Mouse (Mus musculus): ENCODE measurements at regions not wholly inside any gene's neighbourhood (a gene's known extent, or its start where the extent isn't known, plus 50 kb on each side); places are given as distances from the start of the nearest gene placed in this dataset.

- DNase-seq, result peak in 1 of 2 experiments; percentile 7
Observed at GRCm38 (mm10) chr4:105565796-105566195, 223.9 kb upstream of the Gm12728 start.

- no peak for DNase-seq
Observed at GRCm38 (mm10) chr4:105566513-105567457, 222.9 kb upstream of the Gm12728 start.

GRCm38 (mm10) chr4:105569671-105570070 is 220.0 kb upstream of the Gm12728 start:
- no peak for DNase-seq

DNA sequence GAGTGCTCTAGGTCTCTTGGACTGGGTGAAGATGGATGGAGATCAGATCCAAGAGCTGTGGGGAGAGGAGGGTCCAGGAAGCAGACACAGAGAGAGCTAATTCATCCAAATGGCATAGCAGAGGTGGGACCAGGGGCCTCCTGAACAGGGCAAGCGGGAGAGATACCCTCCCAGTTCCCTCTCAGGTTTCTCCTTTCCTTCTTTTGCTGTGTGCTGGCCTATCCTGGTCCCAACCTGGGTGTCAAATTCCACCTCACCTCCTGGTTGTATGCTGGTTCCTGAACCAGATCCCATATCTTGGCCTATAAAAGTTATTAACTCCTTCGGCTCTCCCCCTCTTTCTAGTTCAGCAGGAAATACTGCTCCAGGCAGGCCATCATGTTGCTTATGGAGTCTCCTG is 214.1 kb upstream of the Gm12728 start:
- DNase-seq, result no peak

GRCm38 (mm10) chr4:105580987-105581386 is 208.7 kb upstream of the Gm12728 start:
- no peak for DNase-seq

DNA sequence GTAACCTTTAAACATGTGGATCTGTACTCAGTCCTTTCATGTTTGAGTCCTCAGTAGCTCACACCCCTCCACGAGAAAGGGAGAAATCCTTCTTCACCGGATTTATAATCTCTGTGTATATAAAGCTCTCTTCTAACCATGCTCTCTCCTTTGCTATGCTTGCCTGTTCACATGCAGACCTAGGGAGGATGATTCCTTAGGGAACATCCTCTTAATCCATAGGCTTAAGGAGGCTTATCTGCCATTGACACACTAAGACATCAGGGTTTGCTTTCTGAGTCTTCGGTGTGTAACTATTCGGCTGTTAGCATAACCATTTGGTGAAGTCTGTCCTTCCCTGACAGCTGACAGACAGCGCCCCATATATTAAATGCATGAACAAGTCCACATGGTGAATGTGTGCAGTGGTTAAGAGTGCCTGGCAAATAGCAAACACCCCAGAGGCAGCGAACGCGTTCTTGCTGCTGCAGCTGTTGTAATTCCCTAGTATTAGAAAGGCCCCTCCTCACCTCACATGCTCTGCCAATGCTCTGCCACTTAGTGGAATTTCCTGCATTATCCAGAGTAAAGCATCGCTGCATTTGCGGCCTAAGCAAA is 205.2 kb upstream of the Gm12728 start:
- DNase-seq, result no peak

DNA sequence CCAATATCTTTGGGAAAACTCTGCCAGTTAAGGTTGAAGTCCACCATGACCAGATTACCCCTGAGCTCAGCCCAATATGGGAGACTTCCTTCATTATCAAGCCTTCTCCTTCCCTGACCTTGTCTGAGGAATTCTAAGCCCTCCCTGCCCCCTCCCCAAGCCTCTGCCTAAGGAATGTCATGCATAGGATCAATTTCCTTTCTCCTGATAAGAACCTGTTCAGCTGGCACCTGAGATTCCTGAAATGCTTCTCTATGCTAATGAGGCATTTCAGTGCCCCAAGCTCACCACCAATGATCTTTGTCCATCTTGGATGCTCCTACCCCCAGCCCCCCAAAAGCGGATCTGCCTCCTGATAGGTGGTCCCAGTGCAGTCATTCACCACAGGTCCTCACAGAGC is 186.0 kb upstream of the Gm12728 start:
- DNase-seq, result no peak

DNA sequence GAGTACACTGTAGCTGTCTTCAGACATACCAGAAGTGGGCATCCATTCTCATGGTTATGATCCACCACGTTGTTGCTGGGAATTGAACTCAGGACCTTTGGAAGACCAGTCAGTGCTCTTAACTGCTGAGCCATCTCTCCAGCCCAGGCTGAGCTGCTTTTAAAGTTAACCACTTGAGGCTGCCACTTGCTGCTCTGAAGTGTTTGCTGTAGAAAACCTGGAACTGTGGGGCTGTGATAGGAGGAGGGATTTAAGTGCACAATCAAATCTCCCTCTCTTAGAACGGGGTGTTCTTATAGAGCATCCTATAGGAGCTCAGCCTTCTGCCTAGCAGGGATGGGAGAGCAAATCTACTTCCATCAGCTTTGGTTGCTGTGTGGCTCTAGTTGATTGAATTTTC is 185.1 kb upstream of the Gm12728 start:
- DNase-seq, result no peak

DNA sequence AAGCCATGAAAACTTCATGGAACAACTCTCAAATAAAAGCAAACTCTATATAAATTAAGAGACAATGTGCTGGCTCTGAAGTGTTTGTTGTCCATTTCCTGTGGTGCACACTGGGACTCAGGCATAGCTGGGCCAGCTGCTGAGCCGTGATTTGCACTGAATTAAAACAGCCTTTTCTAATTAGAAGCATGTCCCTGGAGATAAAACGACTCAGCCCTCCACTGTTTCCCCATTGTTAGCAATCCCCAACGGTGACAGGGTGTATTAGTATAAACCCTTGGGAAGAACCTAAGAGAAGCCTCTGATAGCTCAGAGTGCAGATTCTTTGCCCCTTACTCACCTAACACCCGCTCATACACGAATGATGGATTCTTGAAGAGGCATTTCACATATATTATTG is 182.9 kb upstream of the Gm12728 start:
- no peak for DNase-seq

DNA sequence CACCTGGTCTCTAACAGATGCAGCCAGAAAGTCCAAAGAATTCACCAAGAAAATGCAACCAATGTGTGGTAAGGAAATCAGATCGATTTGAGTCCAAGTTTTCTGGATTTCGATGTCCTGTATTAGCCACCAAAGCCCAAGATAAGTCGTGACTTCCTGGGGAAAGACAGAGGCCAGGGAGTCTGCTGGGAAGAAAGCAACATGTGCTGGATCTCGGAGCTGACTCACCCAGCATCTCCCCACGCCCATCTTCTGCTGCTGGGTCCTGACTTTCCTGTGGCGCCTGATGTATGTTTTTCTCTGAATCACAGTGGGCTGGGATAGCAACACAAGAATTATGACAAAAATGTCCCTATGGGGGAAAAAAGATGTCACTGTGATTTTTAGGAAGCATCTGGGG is 178.8 kb upstream of the Gm12728 start:
- no peak for DNase-seq

DNA sequence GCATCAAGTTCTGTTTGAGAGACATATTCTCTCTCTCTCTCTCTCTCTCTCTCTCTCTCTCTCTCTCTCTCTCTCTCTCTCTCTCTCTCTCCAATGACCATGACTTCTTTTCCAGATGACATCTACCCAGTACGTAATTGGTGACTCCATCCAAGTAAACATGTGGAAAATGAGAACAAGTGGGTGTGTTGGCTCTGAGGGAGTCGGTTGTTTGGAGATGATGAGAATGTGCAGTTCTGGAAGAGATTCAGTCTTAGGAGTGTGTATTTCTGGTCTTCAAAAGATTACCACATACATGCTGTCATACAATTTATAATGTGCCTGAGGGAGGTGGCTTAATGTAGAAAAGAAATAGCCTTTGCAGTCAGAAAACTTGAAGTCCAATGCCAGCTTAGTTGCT is 175.3 kb upstream of the Gm12728 start:
- DNase-seq, result no peak

DNA sequence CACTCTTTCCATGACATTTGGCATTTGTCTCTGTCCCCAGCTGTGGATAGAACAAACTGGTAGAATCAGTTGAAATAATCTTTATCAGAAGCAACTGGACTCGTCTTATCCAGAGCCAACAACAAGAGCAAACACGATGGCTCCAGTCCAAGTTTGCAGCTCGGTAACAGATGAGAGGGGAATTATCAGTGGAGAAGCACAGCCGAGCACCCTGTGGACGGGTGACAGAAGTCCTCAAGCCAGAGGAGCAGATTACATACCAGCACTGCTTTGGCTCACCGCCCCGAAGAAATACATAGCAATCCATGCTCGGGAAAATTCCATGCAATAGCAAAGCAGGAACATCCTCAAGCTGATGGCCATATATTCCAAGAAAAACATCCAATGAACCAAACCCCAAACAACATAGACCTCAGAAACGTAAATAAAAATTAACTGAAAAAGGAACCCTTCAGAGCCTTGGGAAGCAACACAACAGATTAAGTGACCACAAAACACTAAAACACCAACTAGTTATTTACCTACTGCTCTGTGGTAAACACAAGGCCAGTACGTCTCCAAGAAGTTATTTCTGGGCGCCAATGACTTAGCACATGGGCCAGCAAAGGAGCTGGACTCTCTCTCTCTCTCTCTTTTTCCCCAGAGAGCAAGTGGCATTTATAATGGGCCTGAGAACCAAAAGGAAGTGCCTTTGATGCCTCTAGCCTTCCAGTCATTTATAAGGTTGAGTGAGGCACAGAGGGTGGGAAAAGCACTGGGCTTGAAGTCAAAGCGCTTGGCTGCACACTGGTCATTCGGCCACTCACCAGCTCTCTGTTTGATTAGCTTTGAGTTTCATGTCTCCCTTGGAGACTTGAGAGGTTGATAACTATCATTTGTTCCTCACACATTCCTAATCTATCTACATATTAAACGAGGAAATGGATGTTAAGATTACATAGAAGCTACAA is 163.0 kb upstream of the Gm12728 start:
- DNase-seq, result peak; percentile 85 to 90

DNA sequence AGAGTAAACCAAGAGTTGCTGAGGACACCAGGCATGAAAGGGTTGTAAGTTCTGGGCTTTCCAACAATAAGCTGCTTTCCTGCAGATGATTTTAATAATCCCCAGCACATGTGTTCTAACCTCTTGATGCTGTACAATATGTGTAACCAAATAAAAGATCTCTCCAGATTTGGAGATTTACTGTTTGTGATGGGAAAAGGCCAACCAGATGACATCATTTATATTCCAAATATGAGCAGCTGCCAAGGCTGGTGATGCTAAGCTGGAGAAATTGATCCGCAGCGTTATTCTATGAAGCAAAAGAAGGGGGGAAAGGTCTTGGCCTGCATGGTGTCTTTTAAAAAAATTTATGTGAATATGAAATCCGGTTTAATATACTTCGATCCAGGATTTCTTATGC is 160.1 kb upstream of the Gm12728 start:
- DNase-seq, result no peak

GRCm38 (mm10) chr4:105630595-105631369 is 158.9 kb upstream of the Gm12728 start:
- DNase-seq, result no peak

GRCm38 (mm10) chr4:105632581-105633358 is 156.9 kb upstream of the Gm12728 start:
- DNase-seq, result no peak

GRCm38 (mm10) chr4:105633789-105634188 is 155.9 kb upstream of the Gm12728 start:
- no peak for DNase-seq

GRCm38 (mm10) chr4:105640793-105641192 is 148.9 kb upstream of the Gm12728 start:
- DNase-seq, result no peak

GRCm38 (mm10) chr4:105641582-105641981 is 148.1 kb upstream of the Gm12728 start:
- no peak for DNase-seq

GRCm38 (mm10) chr4:105648820-105649446 is 140.7 kb upstream of the Gm12728 start:
- DNase-seq, result peak; percentile 21 to 30

- DNase-seq, result no peak
Observed at GRCm38 (mm10) chr4:105649447-105649833, 140.2 kb upstream of the Gm12728 start.

DNA sequence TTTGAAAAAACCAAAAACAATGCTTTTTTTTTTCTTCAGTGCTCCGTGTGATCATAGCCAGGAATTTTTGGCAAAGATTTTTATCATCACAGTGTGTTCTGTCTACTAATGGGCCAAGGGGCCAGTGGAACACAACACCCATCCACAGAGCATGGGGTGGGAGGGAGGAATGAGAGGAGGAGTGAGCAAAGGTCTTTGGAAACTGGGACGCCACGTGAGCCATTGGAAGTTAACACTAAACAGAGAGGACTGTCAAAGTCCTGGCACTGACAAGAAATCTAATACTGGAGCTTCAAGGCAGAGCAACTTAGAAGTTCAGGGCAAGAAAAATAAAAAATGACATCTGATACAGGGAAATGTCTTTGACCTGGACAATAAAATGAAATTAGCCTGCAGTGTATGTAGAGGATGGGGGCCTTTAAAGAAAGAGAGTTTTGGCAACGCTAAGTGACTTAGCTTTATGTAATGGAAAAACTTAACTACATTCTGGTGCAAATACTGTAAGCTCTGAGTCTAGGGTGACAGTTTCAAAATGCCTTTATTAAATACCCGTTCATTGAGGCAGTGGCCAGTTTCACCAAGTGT is 133.5 kb upstream of the Gm12728 start:
- peak; percentile 4 to 5 for DNase-seq

All from cerebellum, postnatal 10 days (tissue).